Mouse (Mus musculus): ENCODE measurements around the gene Cyp2j6. TPM values are rescaled to one million over a fixed set of nuclear protein-coding genes. Genes with fewer than 3 reads are reported as not detected.

The Cyp2j6 gene
- polyA plus RNA-seq, 1 experiment from 2014 or later: 1.6 TPM

Other genes with a start within 250 kb of the Cyp2j6 start
- not detected in 2 replicates for gene Cyp2j11, start 205.0 kb downstream of the Cyp2j6 start, polyA plus RNA-seq (2015; fragmentation: Nextera tagmentation; extraction: Ambion mirVana)
- not detected in 2 replicates for gene Cyp2j8, start 46.3 kb downstream of the Cyp2j6 start, polyA plus RNA-seq (2015; fragmentation: Nextera tagmentation; extraction: Ambion mirVana)
- 0.07 and 0.13 TPM in 2 replicates for gene Cyp2j9, start 37.9 kb upstream of the Cyp2j6 start, polyA plus RNA-seq (2015; fragmentation: Nextera tagmentation; extraction: Ambion mirVana)
- gene Cyp2j5, start 110.5 kb upstream of the Cyp2j6 start, polyA plus RNA-seq (2015; fragmentation: Nextera tagmentation; extraction: Ambion mirVana): 0.52 and 0.69 TPM in 2 replicates
- gene Gm12695, start 231.5 kb upstream of the Cyp2j6 start, polyA plus RNA-seq (2015; fragmentation: Nextera tagmentation; extraction: Ambion mirVana): not detected in 2 replicates